Mouse (Mus musculus): ENCODE measurements at regions not wholly inside any gene's neighbourhood (a gene's known extent, or its start where the extent isn't known, plus 50 kb on each side); places are given as distances from the start of the nearest gene placed in this dataset.

DNA sequence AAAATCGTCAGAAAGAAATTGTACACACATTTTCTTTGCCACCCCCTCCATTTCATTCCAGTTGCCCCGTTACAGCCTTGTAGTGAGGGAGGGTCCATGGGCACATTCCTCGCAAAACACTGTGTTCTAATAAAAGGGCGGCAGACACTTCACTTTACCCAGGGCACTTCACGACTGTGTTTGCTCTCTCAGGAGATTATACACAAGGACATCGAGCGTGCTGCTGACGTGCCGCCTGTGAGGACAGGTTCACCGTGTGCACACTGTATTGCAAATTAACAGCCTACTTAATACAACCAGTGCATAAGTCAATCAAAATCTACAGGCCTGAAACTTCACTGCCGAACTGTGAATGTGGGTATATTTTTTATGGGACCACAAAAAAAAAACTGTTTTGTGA lies 274.6 kb downstream of the Pou4f1 start:
- TF ChIP-seq CTCF (IDR thresholded peaks at IDR 0.05; ENCODE audit: borderline replicate concordance, control insufficient read depth, extremely low read depth, insufficient read depth, low read length, poor library complexity) (no peak), POLR2A (IDR thresholded peaks at IDR 0.05; ENCODE audit: control insufficient read depth, extremely low read depth, insufficient read depth, low read length, poor library complexity) (no peak)
